Mouse (Mus musculus) right cerebral cortex, postnatal 25 days (tissue): Measurements from ENCODE around the gene Il10.
"Not testable (repeated sequence)": the region's sequence is repeated elsewhere in the genome, so short reads cannot be mapped to it uniquely, and the experiment has no call there.

ENCODE experiments used
- DNase-seq: peaks from one replicate; pipeline ENCODE4 v3.0.0; 2022

Il10 gene

DNA sequence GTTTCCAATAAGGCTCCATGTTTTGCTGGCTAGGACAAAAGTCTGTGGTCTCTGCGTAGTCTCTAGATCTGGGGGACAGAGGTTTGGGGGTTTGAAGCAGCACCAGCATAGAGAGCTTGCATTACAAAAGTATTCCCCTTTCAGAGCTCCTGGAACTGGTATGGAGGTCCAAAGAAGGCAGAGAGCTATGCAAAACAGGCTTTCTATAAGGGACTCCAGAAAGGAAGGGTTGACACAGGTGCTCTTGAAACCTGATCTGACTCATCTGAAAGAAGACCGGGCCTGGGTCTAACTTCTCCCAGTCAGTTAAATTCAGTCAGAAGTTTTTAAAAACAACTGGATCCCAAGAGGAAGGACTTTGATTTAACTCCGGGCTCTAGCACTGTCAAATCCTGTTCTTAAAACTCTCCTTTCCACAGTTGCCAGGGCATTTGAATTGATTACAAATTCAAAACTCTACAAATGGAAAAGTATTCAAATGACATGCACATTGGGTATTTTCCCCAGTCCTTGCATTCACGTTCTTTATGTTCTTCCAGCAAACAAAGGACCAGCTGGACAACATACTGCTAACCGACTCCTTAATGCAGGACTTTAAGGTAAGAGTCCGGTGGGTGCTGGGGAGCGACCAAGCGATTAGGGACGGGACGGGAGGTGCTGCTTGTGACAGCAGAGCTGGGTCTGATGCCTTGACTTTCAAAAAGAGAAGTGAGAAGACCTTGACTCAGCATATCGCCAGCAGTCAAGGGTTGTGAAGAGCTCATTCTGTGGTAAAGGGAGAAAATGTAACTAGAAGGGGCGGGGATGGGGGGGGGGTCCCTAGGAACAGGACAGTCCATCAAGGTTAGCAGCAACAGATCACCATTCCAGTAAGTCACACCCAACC lies 1.0 kb downstream of the Il10 start:
- no peak for DNase-seq

DNA sequence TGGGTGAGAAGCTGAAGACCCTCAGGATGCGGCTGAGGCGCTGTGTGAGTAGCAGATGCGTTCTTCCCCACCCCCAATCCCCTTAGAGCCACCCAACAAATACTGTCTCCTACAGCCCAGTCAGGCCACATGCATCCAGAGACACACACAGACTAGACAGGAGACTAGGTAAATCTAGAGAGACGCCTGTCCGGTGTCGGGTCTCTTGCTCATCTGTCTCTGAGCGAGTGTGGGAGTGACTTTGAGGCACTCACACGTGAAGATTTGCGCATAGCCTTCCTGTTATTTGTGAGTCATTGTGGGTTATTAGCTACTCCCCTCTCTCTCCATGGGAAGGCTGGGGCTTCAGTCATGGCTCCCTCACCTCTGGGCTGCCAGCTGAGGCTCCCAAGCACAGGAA lies 1.8 kb downstream of the Il10 start:
- no peak for DNase-seq

GRCm38 (mm10) chr1:131021900-131022590 lies 2.4 kb downstream of the Il10 start:
- no peak for DNase-seq

GRCm38 (mm10) chr1:131022591-131023249 lies 3.1 kb downstream of the Il10 start:
- no peak for DNase-seq

DNA sequence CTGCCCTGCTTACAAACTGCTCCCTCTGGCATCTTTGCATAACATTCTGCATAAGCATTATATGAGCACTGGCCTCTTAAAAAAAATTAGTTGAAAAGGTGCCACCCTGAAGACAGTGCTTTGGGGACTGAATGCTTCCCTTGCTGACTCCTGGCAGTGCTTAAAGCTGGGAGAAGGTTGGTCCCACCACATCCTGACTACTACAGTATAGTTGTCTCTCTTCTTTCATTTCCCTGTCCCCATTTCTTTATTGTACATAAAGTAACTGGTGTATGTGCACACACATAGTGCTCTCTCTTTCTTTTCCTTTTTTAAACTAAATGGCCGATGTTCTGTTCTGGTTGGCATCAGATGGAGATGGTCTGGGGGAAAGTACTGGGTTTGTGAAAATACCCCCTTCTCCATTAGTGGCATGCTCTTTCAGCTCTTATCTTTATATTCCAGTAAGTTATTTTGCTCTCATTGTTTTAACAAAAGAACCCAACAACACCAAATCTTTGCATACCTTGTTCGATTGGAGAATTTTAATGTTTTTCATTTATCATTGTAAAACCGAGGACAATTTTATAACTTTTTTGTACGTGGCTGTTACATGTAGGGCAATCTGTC lies 3.7 kb downstream of the Il10 start:
- not testable (repeated sequence) for DNase-seq

DNA sequence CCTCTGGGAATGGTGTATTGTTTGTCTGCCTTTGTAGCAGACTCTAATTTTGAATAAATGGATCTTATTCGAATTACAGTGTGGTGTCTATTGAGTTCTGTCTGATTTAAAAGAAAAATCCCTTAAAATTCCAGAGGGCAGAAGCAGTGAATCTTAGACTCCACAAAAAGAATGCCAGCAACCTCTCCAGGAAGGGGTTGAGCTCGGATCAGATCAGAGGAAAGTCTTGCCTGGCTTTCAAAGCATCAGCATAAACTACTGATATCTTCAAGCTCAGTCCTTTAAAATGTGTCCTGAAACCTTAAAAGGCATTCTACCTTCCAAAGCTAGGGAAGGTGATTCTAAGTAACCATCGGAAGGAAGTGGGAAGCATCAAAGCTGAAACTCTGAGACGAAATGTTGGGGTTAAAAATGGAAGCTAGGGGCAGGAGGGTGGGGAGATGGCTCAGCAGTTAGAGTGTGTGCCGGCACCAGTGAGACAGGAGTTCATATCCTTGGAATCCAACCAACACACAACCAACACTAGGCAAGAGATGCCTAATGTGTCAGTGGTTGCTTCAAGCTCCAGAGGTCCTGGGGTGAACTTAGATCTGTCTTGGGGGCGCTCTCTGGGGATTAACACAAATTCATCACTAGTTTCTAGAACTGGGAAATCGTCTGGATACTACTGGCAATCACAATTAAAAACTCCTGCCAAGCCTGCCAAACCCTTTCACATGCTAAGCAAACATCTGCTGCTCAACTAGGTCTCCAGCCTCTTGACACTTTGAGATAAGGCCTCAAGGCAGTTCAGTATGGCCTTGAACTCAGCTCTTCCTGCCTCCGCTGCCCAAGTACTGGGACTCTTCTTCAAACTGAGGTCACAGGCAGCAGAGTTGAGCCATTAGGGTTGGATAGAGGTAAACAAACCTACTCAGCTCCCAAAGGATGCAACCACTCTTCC lies 5.5 kb downstream of the Il10 start:
- no peak for DNase-seq

GRCm38 (mm10) chr1:131025843-131026190 lies 6.2 kb downstream of the Il10 start:
- no peak for DNase-seq

GRCm38 (mm10) chr1:131029215-131029614 lies 9.6 kb downstream of the Il10 start:
- DNase-seq, result no peak

GRCm38 (mm10) chr1:131030261-131030660 lies 10.6 kb downstream of the Il10 start:
- DNase-seq, result no peak

- no peak for DNase-seq
Observed at GRCm38 (mm10) chr1:131031267-131031666, 11.6 kb downstream of the Il10 start.

DNA sequence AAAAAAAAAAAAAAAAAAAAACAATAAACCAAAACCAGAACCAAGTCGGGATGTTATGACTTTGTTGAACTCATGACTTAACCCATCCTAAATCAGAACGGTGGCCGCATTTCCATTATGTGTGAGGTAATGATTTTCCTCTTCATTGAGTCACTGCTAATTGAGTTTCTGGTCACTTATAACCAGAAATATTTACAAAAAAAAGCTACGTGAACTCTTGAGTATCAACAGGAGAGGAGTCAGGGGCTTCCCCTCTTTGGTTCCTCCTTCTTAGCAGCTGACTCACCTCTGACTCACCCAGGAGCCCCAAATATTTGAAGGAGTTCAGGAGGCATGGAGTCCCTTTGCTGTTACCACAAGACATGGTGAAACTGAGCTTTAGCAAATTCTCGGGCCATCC lies 18.4 kb downstream of the Il10 start:
- DNase-seq, result no peak

- no peak for DNase-seq
Observed at GRCm38 (mm10) chr1:131038415-131039017, 18.9 kb downstream of the Il10 start.

GRCm38 (mm10) chr1:131039479-131039878 lies 19.8 kb downstream of the Il10 start:
- no peak for DNase-seq

DNA sequence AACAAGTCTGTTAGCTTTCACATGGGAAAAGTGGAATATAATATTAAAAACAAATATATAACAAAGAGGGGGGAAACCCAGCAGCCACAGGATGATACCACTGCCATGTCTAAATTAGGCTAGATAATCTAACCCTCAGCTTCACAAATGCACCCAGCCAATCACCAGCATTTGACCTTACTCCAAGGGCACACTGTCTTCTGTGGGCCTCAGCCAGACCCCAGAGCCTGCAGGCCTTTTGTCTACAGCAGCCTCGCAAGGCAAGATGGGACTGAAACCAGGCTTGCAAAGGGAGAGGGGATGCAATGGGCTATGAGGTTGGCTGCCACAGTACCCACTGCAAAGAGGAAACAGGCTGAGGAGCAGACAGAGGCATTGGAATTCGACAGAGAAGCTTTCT lies 22.6 kb downstream of the Il10 start:
- DNase-seq, result no peak

DNA sequence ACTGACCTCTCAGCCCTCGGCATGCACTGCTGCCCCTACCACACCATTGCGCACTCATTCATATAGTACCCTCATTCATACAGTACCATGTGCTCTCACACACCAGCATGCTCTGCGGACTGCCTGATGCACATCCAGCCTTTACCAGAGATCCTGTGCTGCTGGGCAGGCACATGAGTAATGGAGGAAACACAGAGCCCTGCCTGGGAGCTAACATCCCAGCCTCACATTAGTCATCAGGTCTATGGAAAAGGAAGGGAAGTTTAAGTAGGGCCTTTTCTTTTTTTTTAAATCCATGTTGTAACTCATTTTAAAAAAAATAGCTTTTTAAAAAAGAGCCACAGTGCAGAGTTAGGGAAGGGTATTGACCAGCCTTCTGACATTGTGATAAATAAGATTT lies 23.1 kb downstream of the Il10 start:
- DNase-seq, result no peak

- no peak for DNase-seq
Observed at GRCm38 (mm10) chr1:131043636-131044035, 24.0 kb downstream of the Il10 start.

DNA sequence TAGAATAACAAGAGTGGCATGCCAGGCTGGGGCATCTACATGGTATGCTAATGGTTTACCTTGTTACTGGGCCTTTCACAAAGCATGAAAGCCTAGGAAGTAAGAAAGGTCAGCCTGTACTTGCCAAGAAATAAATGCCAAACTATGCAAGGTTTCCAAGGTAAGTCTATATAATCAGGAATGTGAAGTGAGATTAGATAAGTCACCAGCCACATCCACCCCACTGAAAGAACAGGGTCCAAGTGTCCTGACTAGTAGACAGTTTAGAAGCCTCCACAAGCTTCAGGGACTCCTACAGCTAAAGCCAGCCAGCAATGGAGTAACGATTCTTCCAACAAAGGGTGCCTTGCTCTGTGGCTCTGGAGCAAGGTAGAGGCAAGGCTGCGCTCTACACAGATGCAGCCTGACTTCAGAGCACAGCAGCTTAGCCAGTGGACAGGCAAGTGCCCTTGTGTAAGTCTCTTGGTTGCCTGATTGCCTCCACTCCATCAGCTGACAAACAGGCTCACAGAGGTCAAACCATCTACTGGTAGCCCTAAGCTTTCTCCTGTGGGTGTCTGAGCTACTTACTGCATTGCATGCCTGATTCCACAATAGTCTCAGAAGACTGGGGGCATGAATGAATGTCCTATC lies 26.2 kb downstream of the Il10 start:
- no peak for DNase-seq

DNA sequence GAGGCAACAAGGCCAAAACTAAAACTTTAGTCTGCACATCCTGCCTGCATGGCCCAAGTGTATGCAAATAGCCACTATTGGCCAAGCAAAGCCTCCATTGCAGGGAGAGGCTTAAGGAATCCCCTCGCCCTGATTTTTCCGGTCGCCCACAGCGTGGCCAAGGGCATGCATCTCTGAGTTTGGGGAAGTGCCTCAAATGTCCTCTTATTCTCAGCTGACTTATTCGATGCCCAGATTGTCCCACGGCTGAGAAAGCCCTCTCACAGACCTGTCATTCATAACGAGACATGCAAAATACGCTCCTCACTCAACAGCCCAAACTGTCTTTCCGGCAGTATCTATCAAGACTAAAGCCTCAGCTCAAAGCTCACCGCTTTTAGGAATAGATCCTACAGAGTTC lies 27.0 kb downstream of the Il10 start:
- no peak for DNase-seq

DNA sequence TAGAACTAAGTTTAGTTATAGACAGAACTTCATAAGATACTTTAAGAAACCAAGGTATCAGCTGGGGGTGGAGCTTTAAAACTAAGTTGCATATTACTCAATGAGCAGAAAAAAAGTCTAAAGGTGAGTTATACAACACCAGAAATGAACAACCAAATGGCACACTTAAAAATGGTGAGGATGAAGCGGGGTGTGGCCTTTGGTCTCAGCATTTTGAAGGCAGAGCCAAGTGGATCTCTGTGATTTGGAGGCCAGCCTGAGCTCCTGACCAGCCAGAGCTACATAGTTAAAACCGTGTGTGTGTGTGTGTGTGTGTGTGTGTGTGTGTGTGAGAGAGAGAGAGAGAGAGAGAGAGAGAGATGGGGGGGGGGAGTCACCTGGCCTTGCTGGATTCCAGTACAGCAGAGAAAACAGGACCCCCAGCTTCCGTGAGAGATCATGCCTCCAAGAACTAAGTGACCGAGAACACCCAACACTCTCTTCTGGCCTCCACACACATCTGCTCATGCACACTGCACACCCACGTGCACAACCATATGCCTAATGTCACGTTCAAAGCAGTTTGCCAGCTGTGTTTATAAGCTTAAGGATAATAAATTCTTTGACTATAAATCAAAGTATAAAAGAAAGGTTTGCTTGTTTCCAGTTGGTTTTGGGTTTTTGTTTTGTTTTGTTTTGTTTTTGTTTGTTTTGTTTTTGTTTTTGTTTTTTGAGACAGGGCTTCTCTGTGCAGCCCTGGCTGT lies 28.6 kb downstream of the Il10 start:
- no peak for DNase-seq

DNA sequence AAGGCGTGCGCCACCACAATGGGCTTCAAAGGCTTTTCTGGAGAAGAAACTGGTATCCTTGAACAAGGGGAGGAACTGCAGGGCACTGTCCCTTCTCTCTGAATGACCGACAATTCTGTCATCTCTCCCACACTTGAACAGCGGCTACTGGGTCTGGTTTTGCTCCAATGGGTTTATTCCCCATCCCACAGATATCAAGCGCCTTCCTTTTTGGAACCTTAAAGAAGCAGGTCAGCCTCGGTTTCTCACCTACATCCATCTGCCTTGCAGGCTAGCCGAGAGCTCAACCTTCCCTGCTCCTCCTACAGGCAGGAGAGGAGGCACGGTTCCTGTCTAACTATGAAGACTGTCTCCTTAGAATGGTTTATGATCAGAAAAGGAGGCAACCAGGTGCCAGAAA lies 29.3 kb downstream of the Il10 start:
- DNase-seq, result no peak

- DNase-seq, result no peak
Observed at GRCm38 (mm10) chr1:131049361-131049806, 29.7 kb downstream of the Il10 start.
